Mouse (Mus musculus) heart, adult 18-20 months (tissue): Measurements from ENCODE around the gene Zfp710. TPM values are rescaled to one million over a fixed set of nuclear protein-coding genes. Genes with fewer than 3 reads are reported as not detected.
"Not testable (repeated sequence)": the region's sequence is repeated elsewhere in the genome, so short reads cannot be mapped to it uniquely, and the experiment has no call there.

Experiments
- DNase-seq, 2 experiments: peaks; one replicate each; pipeline ENCODE4 v3.0.0; 2021 to 2022; ENCODE audit warnings: mixed read lengths in 1 of 2
- long read RNA-seq, 2 experiments: library from polyadenylated mRNA; stranded (forward); transcript quantifications; one replicate each; pipeline ENCODE4 v2.0.0; 2021
- total RNA-seq, 2 experiments: library from RNA; stranded (reverse); gene quantifications; 2 replicates each; pipeline ENCODE4 v1.2.3; 2021

The Zfp710 gene
- 10 to 100 TPM; 21.6 to 22.4 TPM for total RNA-seq
- long read RNA-seq, experiment 1, partial matches to known transcripts, result 1 of 18 reads
- long read RNA-seq, experiment 1, other reads (novel, unspliced or antisense), result 13 of 18 reads
- long read RNA-seq, experiment 2, partial matches to known transcripts, result 0 of 6 reads
- long read RNA-seq, experiment 2, other reads (novel, unspliced or antisense), result 5 of 6 reads

DNA sequence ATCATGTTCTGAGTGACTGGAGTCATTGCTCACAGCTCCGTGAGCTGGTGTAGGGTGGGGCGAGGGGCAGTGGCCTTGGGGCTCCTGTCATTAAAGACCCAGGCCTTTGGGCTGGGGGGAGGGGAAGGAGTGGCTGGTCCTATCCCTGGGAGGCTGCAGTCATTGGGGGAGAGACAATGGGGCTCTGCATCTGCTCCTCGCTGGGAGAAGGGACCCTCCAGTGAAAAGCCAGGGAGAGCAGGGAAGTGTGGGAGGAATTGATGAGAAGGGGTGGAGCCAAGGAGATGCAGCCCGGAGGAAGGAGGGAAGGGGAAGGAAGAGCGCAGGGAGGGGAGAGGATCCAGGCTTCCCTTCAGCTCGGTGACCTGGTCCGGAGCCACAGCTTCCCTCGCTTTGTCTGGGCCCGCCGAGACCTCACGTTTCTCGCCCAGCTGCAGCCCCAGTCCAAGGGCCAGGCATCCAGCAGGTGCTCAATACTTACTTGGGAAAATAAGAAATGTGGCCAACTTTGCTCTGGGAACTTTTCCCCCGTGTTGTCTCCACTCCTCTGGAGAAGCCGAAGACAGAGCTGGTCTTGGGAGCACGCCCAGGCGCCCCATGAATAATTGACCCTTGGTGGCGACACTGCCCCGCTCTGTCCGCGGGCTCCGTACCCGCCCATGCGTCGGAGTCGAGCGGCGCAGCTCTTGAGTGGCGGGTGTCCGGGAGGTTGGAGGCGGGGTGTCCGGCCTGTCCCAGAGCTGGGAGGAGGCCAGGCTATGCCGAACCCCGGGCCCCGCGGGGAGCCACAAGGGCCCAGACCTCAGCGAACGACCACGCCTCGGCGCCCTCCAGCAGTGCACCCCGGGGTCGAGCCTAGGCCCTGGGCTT is at the start of gene Zfp710:
Gene Zfp710 (plus strand): TSS at position 294 of the 870 bp plus-strand sequence.
- peak; percentile 92 to 95 for DNase-seq

DNA sequence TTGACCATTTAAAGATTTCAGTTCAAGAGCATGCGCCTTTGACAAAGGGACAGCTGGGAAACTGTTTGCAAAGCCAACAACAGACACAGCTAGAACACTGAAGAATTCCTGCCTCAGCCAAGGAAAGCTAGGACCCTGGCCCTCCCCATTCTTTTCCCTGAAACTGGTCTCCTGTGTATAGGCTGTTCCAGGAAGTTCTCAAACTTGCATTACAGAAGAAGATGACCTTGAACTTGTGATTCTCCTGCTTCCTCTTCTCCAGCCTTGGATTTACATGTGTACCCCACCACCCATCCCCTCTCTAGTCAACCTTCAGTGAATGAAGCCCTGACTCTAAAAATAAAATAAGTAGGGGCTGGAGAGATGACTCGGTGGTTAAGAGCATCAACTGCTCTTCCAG is 49.3 kb upstream of the Zfp710 start:
- no peak for DNase-seq

DNA sequence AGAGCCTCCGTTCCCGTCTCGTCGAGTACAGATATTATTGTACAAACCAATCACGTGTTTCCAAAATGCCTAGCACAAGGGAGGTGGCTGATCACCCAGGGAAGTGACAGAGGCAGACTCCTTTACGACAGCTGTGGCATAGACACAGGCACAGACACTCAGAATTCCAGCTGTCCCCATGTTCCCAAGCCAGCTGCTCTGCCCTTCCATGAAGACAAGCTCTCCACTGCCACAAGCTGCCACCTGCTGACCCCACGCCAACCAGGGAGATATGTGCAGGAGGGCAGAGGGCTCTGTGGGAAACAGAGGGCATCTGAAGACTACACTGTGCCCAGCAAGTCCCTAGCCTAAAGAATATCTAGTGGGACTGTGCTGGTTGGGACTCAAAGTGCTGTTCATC is 37.9 kb upstream of the Zfp710 start:
- DNase-seq, result no peak

DNA sequence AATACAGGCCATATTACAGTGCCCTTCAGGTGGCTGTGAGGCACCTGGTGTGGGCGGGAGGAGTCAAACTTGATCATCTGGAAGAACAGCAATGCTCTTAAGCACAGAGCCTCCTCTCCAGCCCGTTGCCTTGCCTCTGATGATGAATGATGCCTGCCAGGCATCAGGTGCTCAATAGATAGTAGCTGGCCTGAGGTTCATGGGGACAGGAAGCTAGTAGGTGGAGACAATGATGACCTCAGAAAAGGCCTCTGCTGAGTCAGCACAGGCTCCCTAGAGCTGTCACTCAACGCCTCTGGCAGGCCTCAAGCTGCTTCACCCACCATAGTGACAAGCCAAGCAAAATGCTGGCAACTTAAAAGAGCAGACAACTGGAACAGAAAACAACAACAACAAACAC is 36.9 kb upstream of the Zfp710 start:
- DNase-seq, result no peak

DNA sequence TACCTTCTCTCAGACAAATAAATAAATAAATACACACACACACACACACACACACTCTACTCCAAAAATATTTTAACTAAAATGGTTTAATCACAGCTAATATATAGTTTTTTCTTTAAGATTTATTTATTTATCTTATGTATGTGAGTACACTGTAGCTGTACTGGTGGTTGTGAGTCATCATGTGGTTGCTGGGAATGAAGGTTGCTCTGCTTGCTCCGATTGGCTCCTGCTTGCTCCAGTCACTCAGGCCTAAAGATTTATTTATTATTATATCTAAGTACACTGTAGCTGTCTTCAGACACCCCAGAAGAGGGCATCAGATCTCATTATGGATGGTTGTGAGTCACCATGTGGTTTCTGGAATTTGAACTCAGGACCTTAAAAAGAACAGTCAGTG is 36.1 kb upstream of the Zfp710 start:
- not testable (repeated sequence) for DNase-seq

DNA sequence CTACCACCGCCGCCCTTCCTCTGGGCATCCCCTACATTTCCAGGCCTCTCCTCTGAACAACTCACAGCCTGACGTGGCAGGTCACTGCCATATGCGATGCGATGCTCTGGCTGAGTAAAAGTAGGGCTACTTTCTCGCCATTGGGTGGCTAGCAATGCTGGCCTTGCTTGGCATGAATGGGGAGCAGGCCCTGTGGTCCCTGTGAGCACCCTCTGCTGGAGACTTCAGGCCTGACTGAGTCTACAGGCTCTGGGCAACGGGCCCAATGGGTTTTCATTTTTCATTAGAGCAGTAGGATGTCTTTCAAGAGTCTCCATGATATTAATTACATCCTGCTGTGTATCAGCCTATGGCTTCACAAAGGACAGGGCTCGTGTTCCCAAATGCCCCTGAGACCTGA is 30.1 kb upstream of the Zfp710 start:
- DNase-seq, result peak; percentile 35 to 43

DNA sequence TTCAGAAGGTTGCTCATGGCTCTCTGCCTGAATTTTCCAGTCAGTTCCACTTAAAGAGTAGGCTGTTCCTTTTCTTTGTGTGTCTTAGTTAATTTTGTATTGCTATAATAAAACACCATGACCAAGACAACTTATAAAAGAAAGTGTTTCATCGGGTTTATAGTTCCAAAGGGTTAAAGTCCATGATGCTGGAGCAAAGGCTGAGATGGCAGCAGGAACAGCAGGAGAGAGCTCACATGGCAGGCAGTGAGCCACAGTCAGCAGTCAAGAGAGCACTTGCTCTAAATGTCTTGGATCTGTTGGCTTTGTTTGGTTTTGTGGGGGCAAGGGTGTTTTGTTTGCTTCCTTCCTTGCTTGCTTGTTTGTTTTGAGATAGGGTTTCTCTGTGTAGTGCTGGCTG is 26.9 kb upstream of the Zfp710 start:
- DNase-seq, result no peak

DNA sequence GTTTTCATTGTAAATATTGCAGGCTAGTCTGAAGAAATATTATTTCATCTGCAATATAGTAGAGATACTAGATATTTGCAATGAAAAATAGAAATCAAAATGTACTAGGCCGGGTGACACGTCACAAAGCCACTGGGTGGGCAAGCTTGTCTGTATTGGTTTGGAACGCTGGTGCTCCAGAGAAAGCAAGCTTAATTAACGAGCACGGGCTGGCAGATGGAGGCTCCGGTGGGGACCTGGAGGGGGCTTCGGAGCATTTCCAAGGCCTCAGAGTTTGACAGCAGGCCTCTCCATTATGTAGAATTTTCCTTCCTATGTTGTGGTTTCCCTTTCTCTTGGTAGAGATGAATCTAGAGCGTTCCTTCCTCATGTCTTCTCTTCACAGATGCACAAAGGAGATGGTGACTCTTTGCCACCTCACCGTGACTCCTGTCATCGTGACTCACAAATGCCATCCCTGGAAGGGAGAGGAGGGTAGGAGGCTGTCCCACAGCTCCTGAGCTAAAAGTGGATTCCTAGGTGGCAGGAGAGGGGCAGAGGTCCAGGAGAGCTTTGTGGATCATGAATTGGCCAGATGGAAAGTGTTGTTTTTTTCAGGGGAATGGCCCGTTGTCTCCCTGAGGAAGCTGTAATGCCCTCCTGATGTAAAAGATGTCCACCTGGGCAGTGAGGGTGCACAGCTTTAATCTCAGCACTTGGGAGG is 22.1 kb upstream of the Zfp710 start:
- DNase-seq, result no peak

DNA sequence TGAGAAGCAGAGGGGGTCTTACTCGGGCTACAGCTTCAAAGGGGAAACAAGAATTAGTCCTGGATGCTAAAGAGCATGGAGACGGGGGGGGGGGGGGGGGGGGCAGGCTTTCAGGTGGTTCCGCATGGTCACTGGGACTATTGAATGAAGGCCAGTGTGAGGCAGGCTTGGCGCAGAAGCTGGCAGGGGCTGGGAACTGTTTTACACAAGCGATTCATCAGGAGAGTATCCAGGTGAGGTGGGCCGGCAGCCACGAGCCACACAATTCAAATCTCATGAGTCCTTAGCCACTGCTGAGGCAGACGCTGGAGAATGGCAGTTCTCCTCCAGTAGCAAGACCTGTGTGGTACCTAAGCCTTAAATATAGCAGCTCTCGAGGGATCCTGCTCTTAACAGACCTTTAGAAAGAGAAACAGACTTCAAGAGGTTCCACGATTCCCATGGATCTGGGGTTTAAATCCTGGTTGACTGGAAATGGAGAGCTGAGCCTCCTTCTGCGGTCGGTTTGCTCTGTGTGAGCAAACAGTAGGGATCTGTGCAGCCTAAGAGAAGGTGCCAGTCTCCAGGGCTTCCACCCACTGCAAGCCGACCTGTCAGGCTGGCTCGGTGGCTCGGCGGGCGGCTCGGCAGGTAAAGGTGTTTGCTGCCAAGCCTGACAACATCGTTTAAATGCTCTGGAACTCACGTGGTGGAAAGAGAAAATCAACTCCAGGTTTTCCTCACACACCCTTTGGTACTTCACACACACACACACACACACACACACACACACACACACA is 19.6 kb upstream of the Zfp710 start:
- DNase-seq, result no peak

DNA sequence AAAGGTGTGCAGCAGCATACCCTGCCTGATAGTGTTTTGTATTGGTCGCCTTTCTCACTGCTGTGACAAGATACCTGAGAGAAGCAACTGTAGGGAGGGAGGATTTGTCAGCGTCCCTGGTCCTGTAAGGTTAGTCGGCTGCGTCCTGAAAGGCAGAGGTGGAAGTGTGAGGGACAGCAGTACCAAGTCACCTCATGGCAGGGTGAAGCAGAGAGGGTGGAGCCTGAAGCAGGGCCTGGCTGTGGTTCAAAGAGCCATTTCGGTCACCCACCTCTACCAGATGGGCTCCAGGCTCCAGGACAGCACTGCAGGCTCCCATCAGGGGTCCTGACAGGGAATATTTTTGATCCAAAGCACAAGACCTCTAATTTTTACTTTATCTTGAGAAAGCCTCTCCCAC is 13.9 kb upstream of the Zfp710 start:
- DNase-seq, result no peak

DNA sequence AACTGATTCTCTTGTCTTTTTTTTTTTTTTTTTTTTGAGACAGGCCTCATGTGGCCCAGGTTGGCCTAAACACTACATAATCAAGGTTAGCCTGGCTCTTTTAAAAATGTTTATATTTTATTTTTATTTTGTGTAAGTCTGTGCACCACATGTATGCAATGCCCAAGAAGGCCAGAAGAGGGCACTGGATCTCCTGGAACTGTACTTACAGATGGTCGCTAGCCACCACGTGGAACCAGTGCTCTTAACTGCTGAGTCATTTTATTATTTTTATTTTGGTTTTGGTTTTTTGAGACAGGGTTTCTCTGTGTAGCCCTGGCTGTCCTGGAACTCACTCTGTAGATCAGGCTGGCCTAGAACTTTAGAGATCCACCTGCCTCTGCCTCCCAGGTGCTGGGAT is 13.1 kb upstream of the Zfp710 start:
- DNase-seq, result peak; percentile 44 to 57

DNA sequence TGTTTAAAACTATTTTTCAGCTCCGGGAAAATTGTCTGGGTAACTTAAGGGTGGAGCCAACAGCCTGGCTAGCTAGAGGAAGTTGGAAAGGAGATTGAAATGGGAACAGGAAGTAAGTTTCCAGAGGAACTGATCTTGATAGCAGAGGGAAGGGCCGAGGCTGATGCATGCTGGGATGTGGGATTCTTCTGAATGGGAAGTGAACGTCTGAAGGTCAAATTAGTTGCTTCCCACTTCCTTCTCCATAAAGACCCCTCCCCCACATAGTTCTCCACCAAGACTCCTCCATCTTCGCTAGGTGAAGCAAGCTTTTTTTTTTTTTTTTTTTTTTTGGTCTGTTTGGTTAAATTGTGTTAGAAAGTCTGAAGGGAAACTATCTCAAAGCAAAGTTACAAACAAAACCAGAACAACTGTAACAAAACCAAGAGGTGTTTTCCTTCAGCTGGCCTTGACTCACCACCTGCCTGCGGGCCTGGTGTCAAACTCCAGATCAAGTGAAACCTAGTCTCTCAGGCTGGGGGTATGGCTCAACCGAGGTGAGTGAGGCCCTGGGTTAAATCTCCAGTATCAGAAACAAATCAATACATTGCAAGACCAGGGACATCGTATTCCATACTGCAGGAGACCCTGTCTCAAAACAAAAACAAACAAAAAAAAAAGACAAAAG is 10.6 kb upstream of the Zfp710 start:
- DNase-seq, result peak; percentile 63 to 83

DNA sequence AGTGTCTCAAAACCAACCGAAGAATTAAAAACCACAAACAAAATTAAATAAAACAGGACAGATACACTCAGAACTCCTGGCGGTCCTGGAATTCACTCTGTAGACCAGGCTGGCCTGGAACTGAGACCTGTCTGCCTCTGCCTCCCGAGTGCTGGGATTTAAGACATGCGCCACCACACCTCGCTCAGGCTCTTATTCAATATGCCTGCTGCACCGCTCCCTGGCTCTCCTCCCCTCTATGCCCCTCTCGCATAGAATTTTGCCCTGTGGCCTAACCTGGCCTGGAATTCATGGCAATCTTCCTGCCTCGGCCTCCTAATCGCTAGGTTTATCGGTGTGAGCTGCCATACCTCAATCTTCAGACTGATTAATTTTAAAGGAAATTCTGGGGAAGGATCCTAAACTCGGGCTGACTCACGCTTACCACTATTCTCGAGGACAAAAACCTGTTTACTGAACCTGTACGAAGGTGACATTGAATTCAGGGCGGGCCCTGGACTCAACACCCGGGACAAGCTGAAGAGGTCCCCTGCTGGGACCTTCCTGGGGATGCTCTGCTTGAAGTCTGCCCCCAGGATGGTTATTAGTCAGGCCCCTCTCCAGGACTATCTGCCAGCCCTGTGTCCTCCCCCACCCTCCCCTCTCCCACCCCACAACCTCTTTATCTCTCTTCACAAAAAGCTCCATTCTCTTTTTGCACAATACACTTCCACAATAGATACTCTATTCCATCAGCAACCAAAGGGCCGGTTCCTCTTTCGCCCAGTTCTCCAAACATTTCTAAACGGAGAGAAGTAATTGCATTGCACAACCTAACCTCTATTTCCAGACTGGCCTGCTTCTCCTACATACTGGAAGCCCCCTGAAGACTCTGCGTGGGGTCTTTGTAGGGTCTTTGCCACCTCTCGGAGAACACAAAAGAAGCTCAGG is 9.5 kb upstream of the Zfp710 start:
- DNase-seq, result no peak

DNA sequence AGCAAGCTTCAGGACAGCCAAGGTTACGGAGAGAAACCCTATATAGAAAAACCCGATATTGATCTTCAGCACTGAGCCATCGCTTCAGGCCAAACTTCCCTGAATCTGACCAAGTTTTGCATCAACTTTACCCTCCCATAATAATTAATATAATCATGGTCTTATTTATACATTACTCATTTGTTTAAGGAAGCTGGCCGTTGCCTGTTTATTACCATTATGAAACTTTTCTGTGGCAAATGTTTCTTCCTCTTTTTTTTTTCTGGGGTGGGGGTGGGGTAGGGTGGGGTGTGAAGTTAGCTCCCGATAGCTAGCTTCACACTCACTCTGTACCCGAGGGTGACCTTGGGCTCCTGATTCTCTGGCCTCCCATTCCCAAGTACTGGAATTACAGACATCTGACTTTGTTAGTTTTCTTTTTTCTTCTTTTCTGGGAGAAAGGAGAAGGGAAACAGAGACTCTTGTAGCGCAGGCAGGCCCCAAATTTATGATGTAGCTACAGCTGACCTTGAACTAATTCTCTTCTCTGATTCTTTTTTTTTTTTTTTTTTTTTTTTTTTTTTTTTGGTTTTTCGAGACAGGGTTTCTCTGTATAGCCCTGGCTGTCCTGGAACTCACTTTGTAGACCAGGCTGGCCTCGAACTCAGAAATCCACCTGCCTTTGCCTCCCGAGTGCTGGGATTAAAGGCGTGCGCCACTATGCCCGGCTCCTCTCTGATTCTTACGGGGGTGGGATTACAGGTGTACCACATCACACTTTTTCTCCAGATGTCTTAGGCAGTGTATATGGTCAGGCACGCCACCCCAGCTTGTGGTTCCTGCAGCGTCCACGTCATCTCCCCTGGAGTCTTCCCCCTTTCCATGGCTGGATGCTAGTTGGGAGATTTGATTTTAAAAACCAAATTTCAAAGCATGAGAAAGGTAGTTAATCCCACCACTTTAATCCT is 5.8 kb upstream of the Zfp710 start:
- DNase-seq, result no peak

DNA sequence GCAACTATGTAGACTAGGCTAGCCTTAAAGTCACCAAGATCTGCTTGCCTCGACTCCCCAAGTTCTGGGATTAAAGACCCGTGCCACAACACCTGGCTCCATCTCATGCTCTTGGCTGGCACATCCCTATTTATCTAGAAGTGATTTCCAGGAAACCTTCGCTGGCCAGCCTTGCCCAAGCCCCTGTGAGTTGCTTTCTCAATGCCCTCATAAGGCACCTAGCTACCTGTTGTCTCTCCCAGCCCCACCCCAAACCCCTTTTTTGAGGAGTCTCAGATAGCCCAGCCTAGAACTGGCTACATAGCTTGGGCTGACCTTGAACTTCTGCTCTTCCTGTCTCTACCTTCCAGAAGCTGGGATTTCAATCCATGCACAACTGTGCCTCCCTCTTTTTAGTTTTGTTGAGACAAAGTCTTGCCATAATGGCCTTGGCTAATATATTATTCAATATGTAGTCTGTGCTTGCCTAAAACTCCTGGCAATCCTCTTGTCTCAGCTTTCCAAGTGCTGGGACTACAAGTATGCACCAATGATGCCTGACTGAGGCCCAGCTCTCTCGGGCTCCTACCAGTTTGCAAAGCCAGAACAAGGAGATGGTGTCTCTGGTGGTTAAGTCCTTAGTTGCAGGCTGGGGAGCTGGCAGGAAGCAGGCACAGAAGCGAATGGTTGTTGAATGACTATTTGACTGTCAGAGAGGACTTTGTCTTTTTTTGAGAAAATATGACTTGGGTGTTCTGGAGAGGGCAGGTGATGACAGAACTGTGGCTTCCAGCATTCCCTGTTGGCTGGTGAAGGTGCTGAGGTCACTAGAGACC is 786 bp upstream of the Zfp710 start:
- DNase-seq, result peak; percentile 53 to 55

DNA sequence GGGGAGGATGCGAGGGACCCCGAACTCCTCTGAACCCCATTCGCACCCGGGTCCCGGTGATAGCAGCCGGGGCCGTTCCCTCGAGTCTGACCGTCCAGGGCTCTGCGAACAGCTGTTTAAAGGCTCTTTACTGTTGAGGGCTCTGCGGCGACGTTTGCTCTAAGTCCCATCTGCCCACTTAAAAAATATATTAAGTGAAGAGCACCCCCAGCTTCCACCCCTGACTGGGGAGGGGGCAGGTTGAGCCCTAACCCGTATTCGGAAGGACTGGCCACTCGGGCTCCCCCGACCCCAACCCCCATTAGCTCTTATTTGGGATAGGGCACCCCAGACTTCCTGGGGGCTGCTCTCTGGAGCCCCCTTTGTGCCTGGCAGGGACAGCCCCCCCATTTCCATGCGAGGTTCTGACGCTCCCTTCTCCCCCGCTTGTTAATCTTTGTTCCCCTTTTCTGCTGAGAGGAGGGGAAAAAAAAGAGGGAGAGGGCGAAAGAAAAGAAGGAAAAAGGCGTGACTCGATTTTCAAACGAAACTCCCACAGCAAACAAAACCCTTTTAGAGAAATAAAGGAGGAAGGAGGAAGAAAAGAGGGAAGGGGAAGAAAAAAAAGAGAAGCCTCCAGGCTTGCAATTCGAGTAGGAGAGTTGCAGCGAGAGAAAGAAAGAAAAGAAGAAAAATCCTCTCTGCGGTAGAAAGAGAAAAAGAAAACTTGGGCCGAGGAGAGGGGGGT is 940 bp downstream of the Zfp710 start:
- DNase-seq, result no peak

DNA sequence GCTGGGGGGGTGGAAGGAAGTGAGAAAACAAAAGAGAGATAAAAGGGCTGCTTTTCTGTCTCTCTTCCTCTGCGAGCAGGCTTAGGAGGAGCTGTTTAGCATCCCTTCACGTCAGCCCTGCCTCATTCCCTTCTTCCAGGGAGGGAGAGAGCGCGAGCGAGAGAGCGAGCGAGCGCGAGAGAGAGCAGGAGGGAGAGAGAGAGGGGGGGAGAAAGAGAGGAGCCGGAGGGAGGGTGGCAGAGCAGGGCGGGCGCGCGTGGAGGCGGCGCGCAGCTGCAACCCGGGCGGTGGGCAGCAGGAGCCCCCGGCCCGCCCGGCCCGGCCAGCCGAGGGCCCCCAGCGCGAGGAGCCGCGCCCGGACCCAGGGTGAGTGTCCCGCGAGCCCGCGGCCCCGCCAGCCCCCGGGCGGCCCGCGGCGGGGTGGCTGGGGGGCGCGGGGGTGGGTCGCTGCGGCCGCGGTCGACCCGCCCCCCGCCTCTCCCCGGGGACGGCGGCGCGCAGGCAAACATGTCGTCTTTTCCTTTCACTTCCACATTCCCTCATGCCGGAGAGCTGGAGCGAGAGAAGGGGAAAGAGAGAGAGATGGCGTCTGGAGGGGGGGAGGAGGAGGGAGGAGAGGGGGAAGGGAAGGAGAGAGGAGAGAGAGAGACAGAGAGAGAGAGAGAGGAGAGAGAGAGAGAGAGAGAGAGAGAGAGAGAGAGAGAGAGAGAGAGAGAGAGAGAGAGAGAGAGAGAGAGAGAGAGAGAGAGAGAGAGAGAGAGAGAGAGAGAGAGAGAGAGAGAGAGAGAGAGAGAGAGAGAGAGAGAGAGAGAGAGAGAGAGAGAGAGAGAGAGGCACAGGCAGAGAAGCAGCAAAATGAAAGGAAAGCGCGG is 1.7 kb downstream of the Zfp710 start:
- DNase-seq, result peak; percentile 71 to 72
